Mouse (Mus musculus) forelimb bud, embryonic 11.5 days (tissue): ENCODE data around the gene Rab37.

Source experiments
- DNase-seq: peaks from one replicate; pipeline ENCODE4 v3.0.0-alpha.2; 2012; ENCODE audit warnings: low read depth, low spot score

Gene Rab37

GRCm38 (mm10) chr11:115131768-115132381, 40.6 kb downstream of the Rab37 start:
- no peak for DNase-seq

DNA sequence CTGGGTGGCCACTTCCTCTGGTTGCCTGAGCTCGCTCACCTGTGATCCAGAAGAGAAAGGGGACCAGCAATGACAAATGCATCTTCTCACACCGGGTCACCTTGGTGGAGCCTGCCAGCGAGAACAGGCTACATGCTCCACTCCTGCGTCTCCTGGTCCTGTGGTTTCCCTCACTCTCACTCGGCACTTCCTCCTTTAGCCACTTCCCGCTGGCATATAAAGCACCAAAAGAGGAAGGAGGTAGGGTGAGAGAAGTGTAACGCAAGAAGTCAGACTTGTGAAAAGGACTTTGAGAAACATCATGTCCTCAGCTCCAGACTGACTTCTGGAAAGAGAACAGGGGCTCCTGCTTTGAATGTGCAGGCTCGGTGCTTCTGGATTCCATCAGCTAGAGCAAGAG, 42.6 kb downstream of the Rab37 start, which contains the start of gene Cd300lf:
Gene Cd300lf (minus strand): TSS at position 193 of the 400 bp plus-strand sequence.
- DNase-seq = no peak

GRCm38 (mm10) chr11:115138597-115139262, 47.5 kb downstream of the Rab37 start:
- no peak for DNase-seq

DNA sequence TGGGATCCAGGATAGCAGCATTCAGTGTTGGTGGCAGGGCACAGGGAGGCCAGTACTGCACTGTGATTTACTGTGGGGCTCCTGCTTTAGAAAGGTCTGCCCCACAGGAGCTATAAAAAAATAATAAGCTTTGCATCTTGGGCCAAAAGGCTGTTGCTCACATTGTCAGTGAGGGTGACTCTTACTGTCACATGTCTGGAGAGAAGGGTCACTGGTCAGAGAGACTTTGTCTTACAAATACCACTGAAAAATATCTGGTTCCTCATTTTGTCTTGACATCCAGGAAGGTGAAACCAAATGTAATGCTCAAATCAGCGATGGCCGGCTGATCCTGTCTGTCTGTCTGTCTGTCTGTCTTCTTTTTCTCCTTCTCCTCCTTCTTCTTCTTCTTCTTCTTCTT, 50.7 kb downstream of the Rab37 start:
- DNase-seq = no peak

GRCm38 (mm10) chr11:115147813-115148212, 56.6 kb downstream of the Rab37 start:
- no peak for DNase-seq

DNA sequence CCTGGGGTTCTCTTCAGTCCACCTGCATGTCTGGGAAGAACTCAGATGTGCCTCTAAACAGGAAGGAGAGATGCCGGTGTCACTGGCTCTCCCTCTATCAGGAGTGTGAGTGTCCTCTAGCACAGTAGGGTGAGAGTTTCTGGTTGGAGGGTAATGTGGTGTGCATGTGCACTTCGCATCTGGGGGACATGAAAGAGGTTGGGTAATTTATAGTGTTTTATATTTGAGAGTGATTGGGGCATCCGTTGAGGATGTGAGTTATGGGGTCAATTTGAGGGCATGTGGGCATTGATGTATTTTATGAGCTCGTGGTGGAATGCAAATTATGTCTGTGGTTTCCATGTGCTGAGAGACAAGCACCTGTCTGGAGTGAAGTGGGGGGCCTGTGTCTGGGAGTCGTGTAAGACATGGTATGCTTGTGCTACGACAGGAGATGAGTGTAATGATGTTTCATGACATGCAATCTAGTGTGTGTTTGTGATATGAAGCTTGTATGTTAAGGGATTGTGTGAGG, 59.6 kb downstream of the Rab37 start:
- DNase-seq = no peak

DNA sequence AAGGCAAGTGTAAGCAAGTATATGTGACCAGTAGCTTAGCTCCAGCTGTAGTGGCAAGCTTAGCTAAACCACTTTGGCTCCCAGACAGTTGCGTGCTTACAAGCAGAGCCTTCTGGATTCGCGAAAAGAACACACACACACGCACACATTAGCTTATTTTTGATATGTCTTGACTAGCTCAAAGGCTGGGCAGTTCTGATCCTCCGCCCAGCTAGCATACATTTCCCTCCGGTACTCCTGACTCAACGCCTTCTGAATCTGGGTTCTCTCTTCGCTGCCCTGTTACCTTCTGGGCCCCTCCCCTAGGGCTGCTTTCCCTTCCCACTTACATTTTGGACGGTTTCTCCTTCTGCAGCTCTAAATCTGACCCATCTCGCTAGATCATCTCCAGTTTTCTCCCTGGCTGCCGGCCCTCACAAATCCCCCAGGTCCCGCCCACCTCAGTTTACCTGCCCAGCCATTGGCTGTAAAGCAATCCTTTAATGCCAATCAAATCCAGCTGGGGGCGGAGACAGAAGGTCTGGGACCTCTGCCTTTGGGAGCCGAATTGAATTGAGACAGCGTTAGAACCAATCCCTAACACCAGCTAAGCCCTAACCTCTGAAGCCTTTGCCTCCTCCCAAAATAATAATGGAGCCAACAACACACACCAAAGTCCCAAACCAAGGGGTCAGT, 60.7 kb downstream of the Rab37 start:
- DNase-seq = peak; percentile 76

DNA sequence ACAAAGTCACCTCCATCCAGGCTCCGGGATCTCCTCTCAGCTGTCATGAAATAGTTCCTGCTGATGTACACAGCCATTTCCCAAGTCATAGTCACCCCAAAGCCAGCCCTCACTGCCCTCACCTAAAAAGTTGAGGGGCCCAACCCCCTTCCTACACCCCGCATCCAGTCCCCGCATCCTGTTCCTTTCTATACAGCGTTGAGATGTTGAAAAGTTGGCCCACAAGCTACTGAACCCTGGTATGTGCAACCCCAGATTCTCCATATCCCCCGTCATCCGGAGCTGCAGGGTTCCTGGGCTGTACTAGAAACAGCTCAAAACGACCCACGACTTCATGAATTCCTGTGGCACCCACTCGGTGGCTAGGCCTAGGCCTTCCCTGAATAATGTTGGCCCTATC, 61.9 kb downstream of the Rab37 start:
- no peak for DNase-seq

DNA sequence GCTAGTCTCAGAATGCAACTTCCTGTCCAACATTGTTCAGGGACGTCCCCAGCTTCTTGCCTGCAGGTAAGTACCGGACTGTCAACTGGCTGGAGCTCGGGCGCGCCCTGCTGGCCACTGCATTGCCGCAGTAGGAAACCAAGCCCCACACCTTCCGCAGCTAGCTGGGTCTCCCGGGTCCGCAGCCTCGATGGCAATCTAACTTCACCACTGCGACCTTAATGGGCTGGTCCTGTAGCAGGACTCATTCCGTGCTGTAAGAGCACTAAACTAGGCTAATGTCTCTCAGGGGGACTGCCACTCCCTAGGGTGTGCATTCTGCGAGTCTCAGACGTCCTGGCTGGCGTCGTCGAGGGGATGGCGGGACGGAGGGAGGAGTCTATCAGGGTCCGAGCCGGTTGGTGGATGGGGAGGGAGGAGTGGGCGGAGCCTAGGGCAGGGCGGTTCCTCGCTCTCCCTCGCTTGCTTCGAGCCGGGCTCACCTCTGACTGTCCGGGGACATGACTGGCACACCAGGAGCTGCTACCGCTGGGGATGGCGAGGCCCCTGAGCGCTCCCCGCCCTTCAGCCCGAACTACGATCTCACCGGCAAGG, 62.6 kb downstream of the Rab37 start:
- DNase-seq = peak; percentile 69

DNA sequence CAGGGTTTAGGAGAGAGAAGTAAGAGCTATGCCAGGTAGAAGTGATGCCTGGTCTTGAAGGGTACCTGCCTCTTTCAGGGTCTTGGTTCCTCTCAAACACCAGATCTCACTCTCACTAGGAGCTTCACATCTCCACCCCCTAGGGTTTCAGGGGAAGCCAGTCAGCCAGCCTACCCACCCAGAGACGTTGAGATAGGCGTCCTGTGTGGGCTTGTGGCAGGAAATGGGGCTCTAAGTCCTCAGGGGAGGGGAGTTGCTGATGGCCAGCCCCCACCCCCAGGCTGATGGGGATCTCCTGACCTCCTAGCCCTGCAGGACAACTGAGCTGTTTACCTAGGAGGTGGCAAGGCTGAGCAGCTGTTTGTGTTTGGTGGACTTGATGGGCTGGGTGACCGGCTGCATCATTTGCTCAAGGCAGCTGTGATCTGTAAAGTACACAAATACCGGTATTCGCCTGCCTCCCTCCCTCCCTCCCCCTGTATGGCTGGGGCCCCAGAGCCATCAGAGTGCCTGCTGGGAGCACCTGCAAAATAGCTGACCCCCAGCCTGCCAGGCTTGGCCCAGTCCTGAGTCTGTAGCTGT, 63.9 kb downstream of the Rab37 start:
- no peak for DNase-seq

- no peak for DNase-seq
These were observed 66.9 kb downstream of the Rab37 start for GRCm38 (mm10) chr11:115157933-115158719.

DNA sequence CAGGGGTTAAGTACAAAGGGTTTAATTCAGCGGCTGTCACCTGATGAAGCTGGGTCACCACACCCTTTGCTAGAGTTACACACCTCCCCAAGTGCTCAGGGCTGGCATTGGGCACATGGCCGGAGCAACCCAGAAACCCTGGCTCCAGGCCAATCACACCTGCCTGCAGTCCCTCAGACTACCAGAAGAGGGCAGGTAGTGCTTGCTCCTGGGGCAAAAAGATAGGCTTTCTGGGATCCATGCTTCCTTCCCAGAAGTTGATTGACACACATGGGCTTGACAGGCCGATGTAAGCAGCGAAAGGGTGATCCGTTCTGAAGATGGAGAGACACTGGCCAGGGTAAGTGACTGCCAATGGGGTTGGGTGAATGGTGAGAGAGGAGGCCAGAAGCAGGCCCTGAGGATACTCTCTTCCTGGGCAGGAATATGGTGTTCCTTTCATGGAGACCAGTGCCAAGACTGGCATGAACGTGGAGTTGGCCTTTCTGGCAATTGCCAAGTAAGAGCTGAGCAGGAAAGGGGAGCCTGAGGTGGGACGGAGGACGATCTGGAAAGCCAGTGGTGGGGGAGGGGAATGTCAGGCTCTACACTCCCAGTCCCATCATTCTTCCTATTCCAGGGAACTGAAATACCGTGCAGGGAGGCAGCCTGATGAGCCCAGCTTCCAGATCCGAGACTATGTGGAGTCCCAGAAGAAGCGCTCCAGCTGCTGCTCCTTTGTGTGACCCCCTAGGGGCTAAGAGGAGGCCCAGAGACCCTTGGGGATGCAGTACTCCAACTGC, 69.0 kb downstream of the Rab37 start:
- DNase-seq = peak; percentile 48

GRCm38 (mm10) chr11:115160883-115161577, 69.8 kb downstream of the Rab37 start:
- DNase-seq = peak; percentile 58

GRCm38 (mm10) chr11:115161578-115162204, 70.5 kb downstream of the Rab37 start:
- DNase-seq = no peak

- DNase-seq = no peak
These were observed 71.0 kb downstream of the Rab37 start for GRCm38 (mm10) chr11:115162205-115162601.

- peak; percentile 95 for DNase-seq
These were observed 71.7 kb downstream of the Rab37 start, which contains the start of gene Slc9a3r1 for GRCm38 (mm10) chr11:115162832-115163480. Gene Slc9a3r1 (plus strand): TSS chr11:115163341.

DNA sequence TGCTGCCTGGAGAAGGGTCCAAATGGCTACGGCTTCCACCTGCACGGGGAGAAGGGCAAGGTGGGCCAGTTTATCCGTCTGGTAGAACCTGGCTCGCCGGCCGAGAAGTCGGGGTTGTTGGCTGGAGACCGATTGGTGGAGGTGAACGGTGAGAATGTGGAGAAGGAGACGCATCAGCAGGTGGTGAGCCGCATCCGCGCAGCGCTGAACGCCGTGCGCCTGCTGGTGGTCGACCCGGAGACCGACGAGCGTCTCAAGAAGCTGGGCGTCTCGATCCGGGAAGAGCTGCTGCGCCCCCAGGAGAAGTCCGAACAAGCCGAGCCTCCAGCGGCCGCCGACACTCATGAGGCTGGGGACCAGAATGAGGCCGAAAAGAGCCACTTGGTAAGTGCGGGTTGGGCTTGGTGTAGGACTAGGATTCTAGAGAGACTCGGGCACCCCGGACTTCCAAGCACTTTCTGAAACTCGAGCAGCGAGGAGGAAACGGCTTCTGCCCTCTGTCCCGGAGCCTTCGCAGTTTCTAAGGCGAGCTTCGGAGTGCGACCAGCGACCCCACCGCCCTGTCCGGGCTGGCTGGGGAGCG, 72.4 kb downstream of the Rab37 start:
- peak; percentile 37 for DNase-seq

DNA sequence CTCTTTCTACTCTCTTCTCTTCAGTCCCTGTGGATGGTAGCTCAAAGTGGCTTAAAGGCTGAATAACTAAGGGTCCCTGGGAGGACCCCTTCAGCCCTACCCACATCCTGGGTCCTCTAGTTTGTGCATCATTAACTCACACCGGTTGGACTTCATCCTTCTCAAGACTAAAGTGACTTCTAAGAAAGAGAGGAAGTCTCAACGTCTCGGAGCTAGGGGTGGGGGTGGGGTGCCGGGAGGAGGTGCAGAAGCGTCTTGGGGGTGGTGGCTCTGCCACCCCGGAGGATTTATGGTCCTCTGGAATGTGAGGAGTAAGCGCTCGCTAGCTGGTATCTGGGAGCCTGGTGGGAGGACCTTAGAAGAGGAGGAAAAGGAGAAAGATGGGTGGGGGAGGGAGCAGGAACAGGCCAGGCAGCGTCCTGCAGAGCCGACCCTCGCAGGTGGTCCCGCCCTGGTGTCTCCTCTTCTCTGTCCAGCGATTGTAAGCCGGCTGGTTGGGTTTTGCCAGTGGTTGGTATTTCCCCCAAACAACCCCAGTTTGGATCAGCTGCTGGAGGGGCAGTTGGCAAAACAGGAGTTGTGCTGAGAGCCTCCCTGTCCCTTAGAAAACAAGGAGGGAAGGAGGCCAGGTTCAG, 73.2 kb downstream of the Rab37 start:
- no peak for DNase-seq
